Comparison of ENCODE assay signal across 7 mouse cellular contexts in genomic region chr17:33358411-33359384, GRCm38 (mm10). TPM values are rescaled to one million over a fixed set of nuclear protein-coding genes. Genes with fewer than 3 reads are reported as not detected.
A peak's percentile ranks its signal among the peaks of the same experiment; 100 is the strongest.
DNase-seq lines count a peak whose midpoint lies in the region; ATAC-seq lines count a peak whose summit lies in the region.

Gene Zfp81, minus strand, starts transcription at chr17:33358878.

- no peaks in the 10 kb centered on the region for H3K27me3 ChIP-seq in embryonic facial prominence, embryonic 12.5 days
- H3K27me3 ChIP-seq in limb, embryonic 11.5 days (ENCODE audit: control insufficient read depth, insufficient read depth, low read length): no peaks in the 10 kb centered on the region
- no peaks in the 10 kb centered on the region for H3K27me3 ChIP-seq in midbrain, embryonic 14.5 days (ENCODE audit: control insufficient read depth, insufficient read depth, low read length)

- H3K9me3 ChIP-seq in embryonic facial prominence, embryonic 12.5 days: no peaks in the 10 kb centered on the region
- H3K9me3 ChIP-seq in limb, embryonic 11.5 days (ENCODE audit: control insufficient read depth, low read length): no peaks in the 10 kb centered on the region
- H3K9me3 ChIP-seq in midbrain, embryonic 14.5 days (ENCODE audit: control insufficient read depth, low read length): no peaks in the 10 kb centered on the region

- H3K4me2 ChIP-seq in embryonic facial prominence, embryonic 12.5 days (replicated peaks): peak within 1 kb of the TSS; percentile 68
- peak within 1 kb of the TSS; percentile 67 for H3K4me2 ChIP-seq in limb, embryonic 11.5 days (ENCODE audit: low read depth, severe bottlenecking)
- H3K4me2 ChIP-seq in midbrain, embryonic 14.5 days (ENCODE audit: low read length): peak within 1 kb of the TSS; percentile 69

- peaks cover 3% of the 10 kb centered on the region; the same call in 1 of the 2 replicates for H3K4me1 ChIP-seq in embryonic facial prominence, embryonic 12.5 days
- no peaks in the 10 kb centered on the region for H3K4me1 ChIP-seq in limb, embryonic 11.5 days (ENCODE audit: control insufficient read depth, insufficient read depth, low read length)
- peaks cover 9% of the 10 kb centered on the region for H3K4me1 ChIP-seq in midbrain, embryonic 14.5 days (ENCODE audit: control insufficient read depth, insufficient read depth, low read length)

- 4% methylated on average over 47 of the region's 47 CpGs for WGBS in embryonic facial prominence, embryonic 12.5 days
- WGBS in limb, embryonic 11.5 days: 4% methylated on average over 47 of the region's 47 CpGs
- 4% methylated on average over 47 of the region's 47 CpGs for WGBS in midbrain, embryonic 14.5 days

- peak within 1 kb of the TSS; percentile 66 for H3K4me3 ChIP-seq in embryonic facial prominence, embryonic 12.5 days
- H3K4me3 ChIP-seq in limb, embryonic 11.5 days (ENCODE audit: low read depth, low read length): peak within 1 kb of the TSS; percentile 92
- H3K4me3 ChIP-seq in midbrain, embryonic 14.5 days (replicated peaks; ENCODE audit: low read depth, low read length): peak within 1 kb of the TSS; percentile 86

- DNase-seq in adrenal gland, postnatal 25 days: peak; percentile 76
- DNase-seq in heart, adult 11 months: peak; percentile 99
- DNase-seq in kidney, adult 18-20 months: peak; percentile 88
- DNase-seq in limb, embryonic 11.5 days (ENCODE audit: low spot score): peak; percentile 89
- peak; percentile 95 for DNase-seq in midbrain, embryonic 14.5 days
- peak; percentile 61 to 72 for DNase-seq in spleen, adult 18-20 months

- peak within 1 kb of the TSS; percentile 71 for H3K9ac ChIP-seq in embryonic facial prominence, embryonic 12.5 days
- H3K9ac ChIP-seq in limb, embryonic 11.5 days (ENCODE audit: low read length): peak within 1 kb of the TSS; percentile 86
- peak within 1 kb of the TSS; percentile 72 for H3K9ac ChIP-seq in midbrain, embryonic 14.5 days (replicated peaks; ENCODE audit: low read length)

- H3K36me3 ChIP-seq in embryonic facial prominence, embryonic 12.5 days: no peaks in the 10 kb centered on the region
- H3K36me3 ChIP-seq in limb, embryonic 11.5 days (ENCODE audit: control insufficient read depth, insufficient read depth, low read length): no peaks in the 10 kb centered on the region
- no peaks in the 10 kb centered on the region for H3K36me3 ChIP-seq in midbrain, embryonic 14.5 days (ENCODE audit: control insufficient read depth, insufficient read depth, low read length)

- ATAC-seq in embryonic facial prominence, embryonic 12.5 days (ENCODE audit: insufficient number of reproducible peaks, insufficient read depth, low FRiP score, low TSS enrichment): peak; percentile 100
- ATAC-seq in limb, embryonic 11.5 days (ENCODE audit: insufficient number of reproducible peaks, low FRiP score, low TSS enrichment, low read depth): peak; percentile 100
- ATAC-seq in midbrain, embryonic 14.5 days (ENCODE audit: low FRiP score, low TSS enrichment): peak; percentile 100

- peak within 1 kb of the TSS; percentile 80 for H3K27ac ChIP-seq in embryonic facial prominence, embryonic 12.5 days
- H3K27ac ChIP-seq in limb, embryonic 11.5 days (replicated peaks; ENCODE audit: low read depth, low read length): peak within 1 kb of the TSS; percentile 62
- peak within 1 kb of the TSS; percentile 86 for H3K27ac ChIP-seq in midbrain, embryonic 14.5 days (replicated peaks; ENCODE audit: low read depth, low read length)

RNA-seq across cellular contexts. Expression of gene Zfp81, which starts in this region (rescaled TPM):
- total RNA-seq in adrenal gland, postnatal 25 days (2021): 8.2 and 11.7 TPM in 2 replicates
- polyA plus RNA-seq in embryonic facial prominence, embryonic 12.5 days (2016; fragmentation: Nextera tagmentation; extraction: Ambion mirVana): 12.8 and 13.2 TPM in 2 replicates
- 15.4 and 17.1 TPM in 2 replicates for polyA plus RNA-seq in limb, embryonic 11.5 days (2014; fragmentation: Nextera tagmentation; extraction: Ambion mirVana)
- 25.2 and 32.5 TPM in 2 replicates for polyA plus RNA-seq in midbrain, embryonic 14.5 days (2014; fragmentation: Nextera tagmentation; extraction: Ambion mirVana)

Comparison
In these comparisons a context has a peak if more than half of its experiments do, and no peak if none do; other contexts are left out.
1. Peak in every context shown above with its lines: DNase-seq, ATAC-seq, H3K4me3 ChIP-seq and H3K27ac ChIP-seq.